Mouse (Mus musculus) lung, embryonic 16.5 days (tissue): Measurements from ENCODE around the gene Kalrn. TPM values are rescaled to one million over a fixed set of nuclear protein-coding genes. Genes with fewer than 3 reads are reported as not detected.

Source experiments
- ATAC-seq: fragments of 200-750 bp; cut with Nextera tagmentation; 2 replicates; pipeline ENCODE4 v1.8.0; 2017; ENCODE audit warnings: low read depth, mild to moderate bottlenecking, moderate library complexity
- H3K27ac ChIP-seq: fragments of 300-500 bp; sonication (generic); 2 replicates; pipeline ENCODE4 v1.5.1; 2014; ENCODE audit warnings: mild to moderate bottlenecking, control low read depth, low read length
- H3K27me3 ChIP-seq: fragments of 300-500 bp; sonication (generic); 2 replicates; pipeline ENCODE4 v1.6.1; 2014; ENCODE audit warnings: low read depth, low read length, mixed read lengths; ENCODE audit not compliant: control insufficient read depth, insufficient read depth
- H3K36me3 ChIP-seq: fragments of 300-500 bp; sonication (generic); 2 replicates; pipeline ENCODE4 v1.6.1; 2014; ENCODE audit warnings: low read length; ENCODE audit not compliant: control insufficient read depth, insufficient read depth
- H3K4me1 ChIP-seq: fragments of 300-500 bp; sonication (generic); replicated peaks from 2 replicates; pipeline ENCODE4 v1.6.1; 2014; ENCODE audit warnings: low read length, mixed read lengths; ENCODE audit not compliant: control insufficient read depth, insufficient read depth
- H3K4me2 ChIP-seq: fragments of 300-500 bp; sonication (generic); 2 replicates; pipeline ENCODE4 v1.6.1; 2014; ENCODE audit warnings: low read depth, low read length, control low read depth
- H3K4me3 ChIP-seq: fragments of 300-500 bp; sonication (generic); 2 replicates; pipeline ENCODE4 v1.5.1; 2014; ENCODE audit warnings: mild to moderate bottlenecking, low read length, control low read depth
- H3K9ac ChIP-seq: fragments of 300-500 bp; sonication (generic); 2 replicates; pipeline ENCODE4 v1.6.1; 2014; ENCODE audit warnings: low read length, control low read depth
- H3K9me3 ChIP-seq: fragments of 300-500 bp; sonication (generic); 2 replicates; pipeline ENCODE4 v1.6.1; 2016; ENCODE audit warnings: low read length; ENCODE audit not compliant: control insufficient read depth
- WGBS: fragments of 180-500 bp; shearing (Covaris S2); extraction: QIAGEN DNeasy Blood & Tissue Kit; methylation state at CpG from one replicate; pipeline ENCODE4 v1.1.7; 2014; 5-methylcytosine and 5-hydroxymethylcytosine counted together
- polyA plus RNA-seq: library from polyadenylated mRNA; unstranded; fragments of >200 nt; fragmentation: Nextera tagmentation; extraction: Ambion mirVana; gene quantifications from 2 replicates; pipeline ENCODE4 v1.2.1, GENCODE M21; 2015

Gene Kalrn
- polyA plus RNA-seq, 1 experiment from 2014 or later: 16.8 TPM

DNA sequence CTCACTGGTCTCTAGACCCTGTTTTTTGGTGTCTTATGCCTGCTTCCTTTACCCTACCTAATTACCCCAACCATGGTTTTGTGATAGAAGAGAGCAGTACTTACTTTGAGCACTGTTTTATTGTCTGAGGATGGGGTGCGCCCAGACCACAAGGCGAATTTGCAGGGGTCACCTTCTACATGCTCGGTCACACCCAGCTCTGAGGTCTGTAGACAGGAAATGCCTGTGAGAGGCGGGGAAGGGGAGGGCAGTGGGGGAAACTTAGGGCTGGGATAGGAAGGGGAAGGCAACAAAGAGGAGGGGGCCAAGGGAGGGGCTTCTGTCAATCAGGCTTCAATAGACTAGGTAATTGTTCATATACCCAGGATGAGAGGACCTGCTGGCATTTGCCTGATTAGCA, 397.7 kb downstream of the Kalrn start:
- 80% methylated on average over 4 of the region's 4 CpGs for WGBS
- Histone ChIP-seq H3K36me3 (peaks cover 4% of the 10 kb centered on the region; the same call in 1 of the 2 replicates), H3K27me3 (no peaks in the 10 kb centered on the region), H3K4me1 (no peaks in the 10 kb centered on the region), H3K27ac (no peak overlapping the region), H3K9ac (no peak overlapping the region), H3K9me3 (no peaks in the 10 kb centered on the region), H3K4me3 (no peak overlapping the region), H3K4me2 (no peak overlapping the region)
- no peak for ATAC-seq

DNA sequence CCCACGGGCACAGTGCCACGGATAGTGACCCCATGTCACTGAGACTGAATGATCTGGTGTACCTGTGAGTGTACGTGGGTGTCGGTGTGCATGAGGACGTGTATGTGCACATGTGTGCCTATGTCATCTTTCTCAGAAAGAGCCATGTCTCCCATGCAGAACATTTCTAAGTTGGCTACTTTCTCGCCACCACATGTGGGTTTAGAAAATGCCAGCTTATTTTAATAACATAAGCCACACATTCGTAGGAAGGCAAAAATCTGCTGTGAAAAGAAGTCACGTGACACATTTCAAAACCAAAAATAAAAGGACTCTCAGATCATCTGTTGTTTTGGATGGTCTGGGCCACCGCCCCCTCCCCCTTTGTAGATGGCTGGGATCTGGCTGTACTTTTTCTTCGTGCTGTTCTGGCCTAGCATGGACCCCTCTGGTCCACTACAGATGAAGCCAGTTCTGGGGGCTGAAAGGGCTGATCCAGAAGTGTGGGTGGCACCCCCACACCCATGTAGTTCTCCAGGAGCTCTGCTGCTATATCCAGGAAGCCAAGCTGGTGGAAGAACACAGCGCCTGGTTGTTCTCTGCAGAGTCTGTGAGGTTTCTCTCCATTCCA, 400.7 kb downstream of the Kalrn start:
- Histone ChIP-seq H3K36me3 (peaks cover 4% of the 10 kb centered on the region; the same call in 1 of the 2 replicates), H3K9me3 (no peaks in the 10 kb centered on the region), H3K4me1 (no peaks in the 10 kb centered on the region), H3K4me2 (no peak overlapping the region), H3K4me3 (no peak overlapping the region), H3K27me3 (no peaks in the 10 kb centered on the region), H3K9ac (no peak overlapping the region), H3K27ac (no peak overlapping the region)
- WGBS: 92% methylated on average over 11 of the region's 11 CpGs
- no peak for ATAC-seq

DNA sequence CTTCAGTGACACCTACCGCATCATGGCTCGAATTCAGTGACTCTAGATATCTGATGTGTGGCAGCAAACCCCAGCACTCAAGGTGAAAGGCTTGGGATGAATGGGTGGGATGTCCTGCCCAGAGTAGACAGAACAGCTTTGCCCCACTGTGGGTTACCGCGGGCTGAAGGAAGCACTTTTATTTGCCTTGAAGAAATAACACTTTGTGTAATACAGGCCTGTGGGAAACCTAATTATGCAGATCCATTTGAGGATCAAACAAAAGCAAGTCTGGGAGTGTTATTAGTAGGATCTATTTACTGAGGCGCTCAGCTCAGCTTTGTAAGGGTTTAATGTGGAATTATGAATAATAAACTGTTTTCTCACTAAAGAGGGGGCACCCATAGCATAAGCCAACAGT, 406.3 kb downstream of the Kalrn start:
- 84% methylated on average over 5 of the region's 5 CpGs for WGBS
- no peaks in the 10 kb centered on the region for H3K36me3 ChIP-seq
- no peaks in the 10 kb centered on the region for H3K27me3 ChIP-seq
- no peaks in the 10 kb centered on the region for H3K4me1 ChIP-seq
- H3K4me2 ChIP-seq: no peak overlapping the region
- no peak overlapping the region for H3K4me3 ChIP-seq
- no peak for ATAC-seq
- no peak overlapping the region for H3K27ac ChIP-seq
- H3K9ac ChIP-seq: no peak overlapping the region
- no peaks in the 10 kb centered on the region for H3K9me3 ChIP-seq

DNA sequence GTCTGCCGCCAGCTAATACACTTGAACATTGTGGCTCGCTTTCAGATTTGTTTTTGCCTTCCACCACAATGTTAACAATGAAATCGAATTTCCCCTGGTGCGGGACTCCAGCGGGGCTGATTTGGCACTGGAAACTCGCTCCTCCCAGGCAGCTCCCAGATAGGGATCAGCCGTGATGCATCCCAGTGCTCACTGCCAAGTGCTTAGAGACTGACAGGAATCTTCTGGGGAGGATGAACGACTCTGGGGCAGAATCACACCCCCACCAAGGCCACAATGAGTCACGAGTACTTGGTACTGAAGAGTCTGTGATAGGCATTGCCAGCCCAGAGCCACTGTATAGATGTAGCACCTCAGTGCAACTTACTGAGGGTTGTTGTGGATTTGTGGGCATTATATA, 410.2 kb downstream of the Kalrn start:
- 62% methylated on average over 9 of the region's 9 CpGs for WGBS
- H3K36me3 ChIP-seq: no peaks in the 10 kb centered on the region
- ATAC-seq: no peak
- H3K9me3 ChIP-seq: no peaks in the 10 kb centered on the region
- H3K4me1 ChIP-seq: no peaks in the 10 kb centered on the region
- H3K4me2 ChIP-seq: no peak overlapping the region
- H3K4me3 ChIP-seq: no peak overlapping the region
- no peak overlapping the region for H3K9ac ChIP-seq
- H3K27me3 ChIP-seq: no peaks in the 10 kb centered on the region
- H3K27ac ChIP-seq: no peak overlapping the region

DNA sequence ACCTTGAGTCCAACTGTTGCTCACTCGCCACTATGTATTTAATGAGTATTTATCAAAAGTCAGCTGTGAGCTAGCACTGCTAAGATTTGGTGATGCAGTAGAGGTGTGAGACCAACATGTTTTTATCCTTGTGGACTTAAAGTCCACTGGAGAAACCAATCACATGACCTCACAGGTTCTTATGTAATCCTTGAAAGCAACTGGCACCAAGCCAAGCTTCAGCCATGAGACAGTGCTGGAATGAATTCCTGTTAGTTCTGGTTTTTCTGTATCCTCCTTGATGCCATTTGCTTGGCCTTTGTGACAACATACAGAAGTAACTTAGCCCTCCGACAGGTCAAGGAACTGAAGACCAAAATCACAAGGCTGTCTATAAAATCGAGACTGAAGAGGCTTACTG, 413.8 kb downstream of the Kalrn start:
- no peaks in the 10 kb centered on the region for H3K36me3 ChIP-seq
- no peaks in the 10 kb centered on the region for H3K4me1 ChIP-seq
- H3K4me2 ChIP-seq: no peak overlapping the region
- no peak for ATAC-seq
- 82% methylated on average over 3 of the region's 3 CpGs for WGBS
- H3K4me3 ChIP-seq: no peak overlapping the region
- H3K9me3 ChIP-seq: no peaks in the 10 kb centered on the region
- no peaks in the 10 kb centered on the region for H3K27me3 ChIP-seq
- H3K9ac ChIP-seq: no peak overlapping the region
- H3K27ac ChIP-seq: no peak overlapping the region

DNA sequence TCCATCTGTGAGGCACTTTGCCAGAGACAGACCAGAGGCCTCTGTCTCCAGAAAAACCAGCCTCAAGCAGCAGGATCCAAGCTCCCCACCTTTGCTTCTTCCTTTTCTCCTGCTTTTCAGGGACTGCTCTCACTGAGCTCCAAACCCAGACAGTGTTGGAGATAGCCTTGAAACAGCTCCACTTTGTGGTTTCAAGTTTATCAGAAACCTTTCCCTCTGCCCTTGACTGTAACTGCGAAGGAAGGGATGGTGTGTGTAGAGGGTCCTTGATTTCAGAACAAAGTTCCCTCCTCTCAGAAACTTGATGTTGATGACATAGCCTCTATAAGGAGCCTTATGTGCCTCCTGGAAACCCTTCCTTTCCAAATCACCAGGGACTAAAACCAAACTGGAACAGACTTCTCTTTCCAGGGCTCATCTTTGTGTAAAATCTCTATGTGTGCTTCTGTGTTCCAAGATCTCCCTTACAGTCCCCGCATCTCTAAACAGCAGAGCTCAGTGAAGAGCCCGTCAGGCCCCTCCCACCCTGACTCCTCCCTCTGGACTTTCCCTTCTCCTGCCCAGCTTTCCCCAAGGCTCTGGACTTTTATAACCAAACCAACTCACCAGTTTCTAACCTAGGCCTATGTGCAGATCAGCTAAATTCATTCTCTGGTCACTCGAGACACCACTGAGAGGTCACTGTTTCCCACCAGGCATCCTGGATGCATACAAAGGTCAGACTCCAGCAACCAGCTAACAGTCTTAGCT, 415.8 kb downstream of the Kalrn start:
- Histone ChIP-seq H3K36me3 (no peaks in the 10 kb centered on the region), H3K27ac (no peak overlapping the region), H3K4me1 (no peaks in the 10 kb centered on the region), H3K9ac (no peak overlapping the region), H3K4me2 (no peak overlapping the region), H3K4me3 (no peak overlapping the region), H3K9me3 (no peaks in the 10 kb centered on the region), H3K27me3 (no peaks in the 10 kb centered on the region)
- whole genome bisulfite sequencing: 56% methylated on average over 4 of the region's 4 CpGs
- no peak for ATAC-seq

DNA sequence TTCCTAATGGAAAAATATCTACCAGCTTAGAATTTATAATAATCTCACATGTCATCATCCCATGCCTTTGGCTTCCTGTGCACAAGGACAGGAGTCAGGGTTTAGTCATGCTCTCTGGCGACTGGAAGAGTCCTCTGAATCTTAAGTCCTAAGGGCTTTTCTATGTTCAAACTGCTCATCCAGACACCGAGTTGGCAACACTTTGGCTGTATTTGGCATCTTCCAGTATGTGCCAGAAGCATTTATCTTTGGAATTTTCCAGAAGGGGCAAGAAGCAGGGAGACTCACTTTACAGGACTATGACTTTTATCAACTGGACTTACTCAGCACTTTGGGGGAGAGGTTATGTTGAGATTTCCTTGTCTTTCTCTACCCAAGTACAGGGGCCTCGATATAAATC, 417.6 kb downstream of the Kalrn start:
- Histone ChIP-seq H3K9ac (no peak overlapping the region), H3K36me3 (no peaks in the 10 kb centered on the region), H3K27ac (no peak overlapping the region), H3K4me2 (no peak overlapping the region), H3K9me3 (no peaks in the 10 kb centered on the region), H3K4me1 (no peaks in the 10 kb centered on the region), H3K4me3 (no peak overlapping the region), H3K27me3 (no peaks in the 10 kb centered on the region)
- 72% methylated on average over 3 of the region's 3 CpGs for WGBS
- no peak for ATAC-seq

DNA sequence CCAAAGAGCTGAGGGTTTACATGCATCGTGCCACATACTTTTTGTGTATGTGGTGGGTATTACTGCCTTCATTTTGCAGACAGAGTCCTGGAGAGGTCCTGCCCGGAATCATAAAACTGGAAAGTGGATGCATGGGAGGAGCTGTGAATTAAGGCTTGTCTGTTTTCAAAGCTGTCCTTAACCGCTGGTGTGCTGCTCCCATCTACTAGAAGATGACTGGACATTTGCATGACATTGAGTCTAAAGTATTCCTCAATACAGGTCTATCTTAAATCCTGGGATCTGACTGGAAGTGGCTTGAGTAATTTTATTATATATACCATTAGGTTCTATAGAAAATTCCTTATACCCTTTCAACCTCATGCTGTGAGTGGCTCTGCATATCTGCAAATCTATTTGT, 418.4 kb downstream of the Kalrn start:
- Histone ChIP-seq H3K27ac (no peak overlapping the region), H3K27me3 (no peaks in the 10 kb centered on the region), H3K9me3 (no peaks in the 10 kb centered on the region), H3K4me3 (no peak overlapping the region), H3K4me2 (no peak overlapping the region), H3K9ac (no peak overlapping the region), H3K4me1 (no peaks in the 10 kb centered on the region), H3K36me3 (no peaks in the 10 kb centered on the region)
- 82% methylated on average over 3 of the region's 3 CpGs for WGBS
- no peak for ATAC-seq

DNA sequence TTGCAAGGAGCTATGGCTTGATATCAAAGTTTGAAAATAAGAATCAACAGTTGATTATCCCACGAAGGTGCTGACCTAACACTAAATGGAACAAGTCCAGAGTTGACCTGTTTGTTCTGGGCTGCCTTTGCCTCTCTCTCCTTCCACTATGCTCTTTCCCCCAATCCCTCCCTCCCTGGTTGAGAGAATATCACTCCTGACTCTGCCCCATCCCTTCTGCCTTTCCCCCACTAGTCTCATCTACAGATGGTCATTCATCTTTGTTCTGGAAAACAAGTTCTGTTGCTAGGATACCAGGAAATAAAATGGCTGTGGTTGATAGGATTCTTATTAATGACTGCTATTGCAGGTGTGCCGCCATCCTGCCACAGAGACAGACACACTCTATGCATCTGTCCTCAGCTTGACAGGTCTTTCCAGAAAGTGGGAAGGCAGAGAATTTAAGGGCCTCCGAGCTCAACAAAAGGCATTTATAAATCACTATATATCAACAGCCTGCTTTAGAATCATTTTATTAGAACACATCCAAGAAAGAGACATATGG, 421.7 kb downstream of the Kalrn start:
- WGBS: 78% methylated on average over 3 of the region's 3 CpGs
- Histone ChIP-seq H3K9me3 (no peaks in the 10 kb centered on the region), H3K27ac (no peak overlapping the region), H3K27me3 (no peaks in the 10 kb centered on the region), H3K36me3 (no peaks in the 10 kb centered on the region), H3K9ac (no peak overlapping the region), H3K4me3 (no peak overlapping the region), H3K4me1 (no peaks in the 10 kb centered on the region), H3K4me2 (no peak overlapping the region)
- no peak for ATAC-seq
